Mouse (Mus musculus): ENCODE measurements around the gene Prelp.

DNA sequence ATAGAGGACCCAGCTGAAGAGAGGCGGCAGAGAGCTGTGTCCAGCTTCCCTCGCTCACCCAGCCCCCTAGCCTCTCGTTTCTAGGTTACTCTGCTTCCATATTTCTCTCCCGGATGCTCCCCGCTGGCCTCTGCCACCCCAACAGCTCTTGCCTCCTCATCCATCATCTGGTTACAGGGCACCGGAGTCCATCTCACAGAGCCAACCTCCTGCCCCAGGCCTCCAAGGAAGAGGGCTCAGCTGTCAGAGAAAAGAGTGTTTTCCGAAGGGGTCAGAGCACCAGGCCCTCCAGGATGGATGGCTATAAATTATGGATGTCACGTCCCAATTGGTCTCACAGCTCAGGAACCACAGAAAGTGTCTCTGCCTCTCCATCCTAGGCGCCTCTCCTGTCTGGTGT lies 36.5 kb downstream of the Prelp start:
- TF ChIP-seq CTCF (IDR thresholded peaks at IDR 0.05) (no peak), EP300 (IDR thresholded peaks at IDR 0.05; ENCODE audit: insufficient read depth, low read depth, low read length) (no peak)
